Mouse (Mus musculus) liver, embryonic 12.5 days (tissue): ENCODE data around the gene Clk1. TPM values are rescaled to one million over a fixed set of nuclear protein-coding genes. Genes with fewer than 3 reads are reported as not detected.
A peak's percentile ranks its signal among the peaks of the same experiment; 100 is the strongest.

ENCODE experiments used
- ATAC-seq: fragments of 200-750 bp; cut with Nextera tagmentation; 2 replicates; pipeline ENCODE4 v1.8.0; 2017; ENCODE audit warnings: moderate number of reproducible peaks, mild to moderate bottlenecking, moderate library complexity
- H3K27ac ChIP-seq: fragments of 300-500 bp; sonication (generic); 2 replicates; pipeline ENCODE4 v1.5.1; 2016; ENCODE audit warnings: mild to moderate bottlenecking
- H3K27me3 ChIP-seq: fragments of 300-500 bp; sonication (generic); replicated peaks from 2 replicates; pipeline ENCODE4 v1.6.1; 2016; ENCODE audit warnings: mild to moderate bottlenecking, moderate library complexity
- H3K36me3 ChIP-seq: fragments of 300-500 bp; sonication (generic); 2 replicates; pipeline ENCODE4 v1.6.1; 2016; ENCODE audit warnings: mild to moderate bottlenecking, moderate library complexity
- H3K4me1 ChIP-seq: fragments of 300-500 bp; sonication (generic); 2 replicates; pipeline ENCODE4 v1.6.1; 2016
- H3K4me2 ChIP-seq: fragments of 300-500 bp; sonication (generic); 2 replicates; pipeline ENCODE4 v1.6.1; 2016; ENCODE audit warnings: mild to moderate bottlenecking, moderate library complexity
- H3K4me3 ChIP-seq: fragments of 300-500 bp; sonication (generic); 2 replicates; pipeline ENCODE4 v1.5.1; 2016; ENCODE audit warnings: mild to moderate bottlenecking, moderate library complexity
- H3K9ac ChIP-seq: fragments of 300-500 bp; sonication (generic); 2 replicates; pipeline ENCODE4 v1.6.1; 2016; ENCODE audit warnings: mild to moderate bottlenecking, moderate library complexity
- H3K9me3 ChIP-seq: fragments of 300-500 bp; sonication (generic); replicated peaks from 2 replicates; pipeline ENCODE4 v1.6.1; 2016; ENCODE audit warnings: mild to moderate bottlenecking, moderate library complexity
- WGBS: fragments of 180-500 bp; shearing (Covaris S2); methylation state at CpG from one replicate; pipeline ENCODE4 v1.1.7; 2016; ENCODE audit not compliant: insufficient replicate concordance; 5-methylcytosine and 5-hydroxymethylcytosine counted together
- polyA plus RNA-seq: library from polyadenylated mRNA; unstranded; fragments of >200 nt; fragmentation: Nextera tagmentation; extraction: Ambion mirVana; gene quantifications from 2 replicates; pipeline ENCODE4 v1.2.1, GENCODE M21; 2016

The Clk1 gene
- polyA plus RNA-seq, 1 experiment from 2014 or later: 96.2 TPM

- Histone ChIP-seq H3K9me3 (no peaks in the 10 kb centered on the region), H3K9ac (peak overlapping the region; percentile 80), H3K27ac (peak overlapping the region; percentile 85), H3K36me3 (peaks cover 50% of the 10 kb centered on the region), H3K27me3 (no peaks in the 10 kb centered on the region), H3K4me3 (peak overlapping the region; percentile 76), H3K4me1 (peaks cover 42% of the 10 kb centered on the region), H3K4me2 (peak overlapping the region; percentile 84)
- no peak for ATAC-seq
- 8% methylated on average over 10 of the region's 10 CpGs for WGBS
Measured at GRCm38 (mm10) chr1:58444691-58445090, 20.8 kb upstream of the Clk1 start.

- Histone ChIP-seq H3K27ac (peak overlapping the region; percentile 99; the same call in 1 of the 2 replicates), H3K9ac (no peak overlapping the region), H3K4me3 (peak overlapping the region; percentile 84), H3K4me2 (peak overlapping the region; percentile 64), H3K9me3 (no peaks in the 10 kb centered on the region), H3K27me3 (no peaks in the 10 kb centered on the region), H3K4me1 (peaks cover 34% of the 10 kb centered on the region), H3K36me3 (peaks cover 23% of the 10 kb centered on the region)
- 79% methylated on average over 3 of the region's 3 CpGs for WGBS
- no peak for ATAC-seq
Measured at GRCm38 (mm10) chr1:58424551-58424950, 685 bp upstream of the Clk1 start.

- 5% methylated on average over 13 of the region's 13 CpGs for WGBS
- Histone ChIP-seq H3K27ac (peak overlapping the region; percentile 99), H3K36me3 (peaks cover 39% of the 10 kb centered on the region), H3K27me3 (no peaks in the 10 kb centered on the region), H3K4me1 (peaks cover 40% of the 10 kb centered on the region), H3K9ac (peak overlapping the region; percentile 100), H3K4me2 (peak overlapping the region; percentile 75), H3K9me3 (no peaks in the 10 kb centered on the region), H3K4me3 (peak overlapping the region; percentile 84)
- ATAC-seq: peak; percentile 74
Measured at GRCm38 (mm10) chr1:58422879-58423278, 987 bp downstream of the Clk1 start.

- no peak for ATAC-seq
- no peaks in the 10 kb centered on the region for H3K9me3 ChIP-seq
- peaks cover 58% of the 10 kb centered on the region for H3K36me3 ChIP-seq
- 76% methylated on average over 7 of the region's 7 CpGs for WGBS
- no peaks in the 10 kb centered on the region for H3K27me3 ChIP-seq
- peaks cover 40% of the 10 kb centered on the region for H3K4me1 ChIP-seq
- H3K4me2 ChIP-seq: peak overlapping the region; percentile 75
- no peak overlapping the region for H3K27ac ChIP-seq
- no peak overlapping the region for H3K9ac ChIP-seq
- H3K4me3 ChIP-seq: peak overlapping the region; percentile 84; the same call in 1 of the 2 replicates
Measured at GRCm38 (mm10) chr1:58420961-58421360, 2.9 kb downstream of the Clk1 start.

- Histone ChIP-seq H3K36me3 (peaks cover 66% of the 10 kb centered on the region), H3K4me2 (no peak overlapping the region), H3K4me1 (peaks cover 38% of the 10 kb centered on the region), H3K27me3 (no peaks in the 10 kb centered on the region), H3K27ac (no peak overlapping the region), H3K9ac (no peak overlapping the region), H3K4me3 (no peak overlapping the region), H3K9me3 (no peaks in the 10 kb centered on the region)
- whole genome bisulfite sequencing: 80% methylated on average over 10 of the region's 10 CpGs
- no peak for ATAC-seq
Measured at GRCm38 (mm10) chr1:58420032-58420431, 3.8 kb downstream of the Clk1 start.

- H3K4me1 ChIP-seq: peaks cover 11% of the 10 kb centered on the region
Measured at GRCm38 (mm10) chr1:58416048-58416447, 7.8 kb downstream of the Clk1 start.

GRCm38 (mm10) chr1:58415442-58415841 is 8.4 kb downstream of the Clk1 start:
- H3K4me1 ChIP-seq: peaks cover 8% of the 10 kb centered on the region; the same call in 1 of the 2 replicates
- H3K4me3 ChIP-seq: no peak overlapping the region
- H3K4me2 ChIP-seq: no peak overlapping the region
- H3K27me3 ChIP-seq: no peaks in the 10 kb centered on the region
- no peak for ATAC-seq
- no peak overlapping the region for H3K9ac ChIP-seq
- no peaks in the 10 kb centered on the region for H3K9me3 ChIP-seq
- WGBS: 16% methylated on average over 1 of the region's 1 CpGs
- H3K36me3 ChIP-seq: peaks cover 94% of the 10 kb centered on the region
- no peak overlapping the region for H3K27ac ChIP-seq

More at GRCm38 (mm10) chr1:58416048-58416447, 7.8 kb downstream of the Clk1 start:
- no peak overlapping the region for H3K4me2 ChIP-seq
- no peak overlapping the region for H3K4me3 ChIP-seq
- 83% methylated on average over 2 of the region's 2 CpGs for WGBS
- H3K27ac ChIP-seq: no peak overlapping the region
- peaks cover 91% of the 10 kb centered on the region for H3K36me3 ChIP-seq
- no peaks in the 10 kb centered on the region for H3K27me3 ChIP-seq
- H3K9ac ChIP-seq: no peak overlapping the region
- no peaks in the 10 kb centered on the region for H3K9me3 ChIP-seq
- ATAC-seq: no peak

- H3K27me3 ChIP-seq: no peaks in the 10 kb centered on the region
- peaks cover 91% of the 10 kb centered on the region for H3K36me3 ChIP-seq
- no peak overlapping the region for H3K4me2 ChIP-seq
- 0 out of 2 replicates have a peak overlapping the region, but pooled peaks have one; percentile 1 for H3K27ac ChIP-seq
- 86% methylated on average over 7 of the region's 7 CpGs for WGBS
- no peak overlapping the region for H3K9ac ChIP-seq
- H3K9me3 ChIP-seq: no peaks in the 10 kb centered on the region
- no peak overlapping the region for H3K4me3 ChIP-seq
- ATAC-seq: no peak
- no peaks in the 10 kb centered on the region for H3K4me1 ChIP-seq
Measured at GRCm38 (mm10) chr1:58410776-58411175, 13.1 kb downstream of the Clk1 start.

GRCm38 (mm10) chr1:58410198-58410588 is 13.7 kb downstream of the Clk1 start:
- no peak for ATAC-seq
- WGBS: 76% methylated on average over 3 of the region's 3 CpGs
- no peak overlapping the region for H3K27ac ChIP-seq
- no peaks in the 10 kb centered on the region for H3K27me3 ChIP-seq
- H3K9ac ChIP-seq: no peak overlapping the region
- no peaks in the 10 kb centered on the region for H3K4me1 ChIP-seq
- H3K9me3 ChIP-seq: no peaks in the 10 kb centered on the region
- no peak overlapping the region for H3K4me3 ChIP-seq
- peaks cover 91% of the 10 kb centered on the region for H3K36me3 ChIP-seq
- no peak overlapping the region for H3K4me2 ChIP-seq

GRCm38 (mm10) chr1:58409553-58410197 is 14.2 kb downstream of the Clk1 start:
- no peak for ATAC-seq
- Histone ChIP-seq H3K4me3 (no peak overlapping the region), H3K27ac (no peak overlapping the region), H3K27me3 (no peaks in the 10 kb centered on the region), H3K9me3 (no peaks in the 10 kb centered on the region), H3K4me2 (no peak overlapping the region), H3K4me1 (no peaks in the 10 kb centered on the region), H3K9ac (no peak overlapping the region), H3K36me3 (peaks cover 91% of the 10 kb centered on the region)
- WGBS: 76% methylated on average over 5 of the region's 5 CpGs

- Histone ChIP-seq H3K4me1 (no peaks in the 10 kb centered on the region), H3K36me3 (peaks cover 90% of the 10 kb centered on the region), H3K4me3 (no peak overlapping the region), H3K9me3 (no peaks in the 10 kb centered on the region), H3K9ac (no peak overlapping the region), H3K4me2 (no peak overlapping the region), H3K27ac (0 out of 2 replicates have a peak overlapping the region, but pooled peaks have one; percentile 17), H3K27me3 (no peaks in the 10 kb centered on the region)
- WGBS: 72% methylated on average over 6 of the region's 6 CpGs
- ATAC-seq: no peak
Measured at GRCm38 (mm10) chr1:58408141-58408540, 15.7 kb downstream of the Clk1 start.

- 92% methylated on average over 7 of the region's 7 CpGs for WGBS
- no peak for ATAC-seq
- Histone ChIP-seq H3K4me2 (no peak overlapping the region), H3K27ac (no peak overlapping the region), H3K4me1 (no peaks in the 10 kb centered on the region), H3K9me3 (no peaks in the 10 kb centered on the region), H3K27me3 (no peaks in the 10 kb centered on the region), H3K9ac (no peak overlapping the region), H3K36me3 (peaks cover 90% of the 10 kb centered on the region), H3K4me3 (no peak overlapping the region)
Measured at GRCm38 (mm10) chr1:58407321-58407720, 16.5 kb downstream of the Clk1 start.
